Mouse (Mus musculus) inflammation-experienced regulatory T-cells (primary cell): ENCODE results near the gene Zscan10. TPM values are rescaled to one million over a fixed set of nuclear protein-coding genes. Genes with fewer than 3 reads are reported as not detected.

Source experiments
- polyA plus RNA-seq, 2 experiments: library from polyadenylated mRNA; unstranded; fragments of 100-300 nt; shearing (Covaris generic); gene quantifications; one replicate each; pipeline ENCODE4 v1.2.1; 2017

Zscan10 gene
- 1 to 10 TPM; 1.2 to 2.2 TPM for polyA plus RNA-seq

GRCm38 (mm10) chr17:23600641-23601622 is at the start of gene Zscan10:
Gene Zscan10, plus strand, starts transcription at chr17:23600856.

GRCm38 (mm10) chr17:23563595-23564367 is 36.9 kb upstream of the Zscan10 start, which contains the start of gene Zfp213:
Gene Zfp213, minus strand, starts transcription at chr17:23564238.

GRCm38 (mm10) chr17:23598582-23599552 is 1.8 kb upstream of the Zscan10 start, which contains the start of gene Zfp13:
Gene Zfp13, minus strand, starts transcription at chr17:23599487.

GRCm38 (mm10) chr17:23644613-23645495 is 44.2 kb downstream of the Zscan10 start, which contains the start of gene Mmp25:
Gene Mmp25, minus strand, starts transcription at chr17:23645277.

GRCm38 (mm10) chr17:23660117-23660875 is 59.6 kb downstream of the Zscan10 start, which contains the start of gene Bicdl2:
Gene Bicdl2, plus strand, starts transcription at chr17:23660506.

Other genes with a start within 250 kb of the Zscan10 start
- gene Vmn2r116, start 216.3 kb upstream of the Zscan10 start, polyA plus RNA-seq, result not detected
- not detected for gene Vmn2r117, start 121.2 kb upstream of the Zscan10 start, polyA plus RNA-seq
- 10 to 100 TPM; 17.0 to 21.4 TPM for gene Zfp213, start 36.6 kb upstream of the Zscan10 start, polyA plus RNA-seq
- gene Zfp13, start 1.4 kb upstream of the Zscan10 start, polyA plus RNA-seq, result under 1 TPM; 0.31 to 0.48 TPM
- 1 to 10 TPM; 1.1 to 1.9 TPM for gene Mmp25, start 44.4 kb downstream of the Zscan10 start, polyA plus RNA-seq
- 1 to 10 TPM in 1 of 2 experiments, under 1 TPM in 1; 0.75 to 1.2 TPM for gene Bicdl2, start 59.6 kb downstream of the Zscan10 start, polyA plus RNA-seq
- 10 to 100 TPM; 52.2 to 57.4 TPM for gene Hcfc1r1, start 72.7 kb downstream of the Zscan10 start, polyA plus RNA-seq
- 10 to 100 TPM; 18.6 to 37.6 TPM for gene Thoc6, start 73.0 kb downstream of the Zscan10 start, polyA plus RNA-seq
- 10 to 100 TPM in 1 of 2 experiments, 1 to 10 TPM in 1; 7.3 to 15.8 TPM for gene Tnfrsf12a, start 76.6 kb downstream of the Zscan10 start, polyA plus RNA-seq
- gene Cldn6, start 78.4 kb downstream of the Zscan10 start, polyA plus RNA-seq, result under 1 TPM in 1 of 2 experiments, not detected in 1; 0.39 TPM
- under 1 TPM in 1 of 2 experiments, not detected in 1; 0.71 TPM for gene Cldn9, start 83.2 kb downstream of the Zscan10 start, polyA plus RNA-seq
- 1 to 10 TPM in 1 of 2 experiments, under 1 TPM in 1; 0.49 to 1.3 TPM for gene 1520401A03Rik, start 121.9 kb downstream of the Zscan10 start, polyA plus RNA-seq
- 10 to 100 TPM; 45.8 to 70.2 TPM for gene Pkmyt1, start 125.5 kb downstream of the Zscan10 start, polyA plus RNA-seq
- gene Paqr4, start 140.0 kb downstream of the Zscan10 start, polyA plus RNA-seq, result 1 to 10 TPM; 6.7 to 8.1 TPM
- 1 to 10 TPM; 4.9 to 7.1 TPM for gene Kremen2, start 145.0 kb downstream of the Zscan10 start, polyA plus RNA-seq
- gene Flywch1, start 170.7 kb downstream of the Zscan10 start, polyA plus RNA-seq, result 10 to 100 TPM; 38.5 to 40.7 TPM
- 1 to 10 TPM; 6.7 to 8.0 TPM for gene Flywch2, start 185.2 kb downstream of the Zscan10 start, polyA plus RNA-seq
- gene Srrm2, start 189.7 kb downstream of the Zscan10 start, polyA plus RNA-seq, result 100 to 1,000 TPM; 854 to 986 TPM
- gene Elob, start 228.3 kb downstream of the Zscan10 start, polyA plus RNA-seq, result 100 to 1,000 TPM; 516 to 639 TPM
- gene Prss33, start 235.2 kb downstream of the Zscan10 start, polyA plus RNA-seq, result 1 to 10 TPM in 1 of 2 experiments, not detected in 1; 3.1 TPM
- gene Prss32, start 243.0 kb downstream of the Zscan10 start, polyA plus RNA-seq, result under 1 TPM in 1 of 2 experiments, not detected in 1; 0.73 TPM
- 1 to 10 TPM; 2.5 to 7.6 TPM for gene Prss41, start 243.3 kb downstream of the Zscan10 start, polyA plus RNA-seq